Comparison of ENCODE assay signal across 8 mouse cellular contexts in the genomic region with DNA sequence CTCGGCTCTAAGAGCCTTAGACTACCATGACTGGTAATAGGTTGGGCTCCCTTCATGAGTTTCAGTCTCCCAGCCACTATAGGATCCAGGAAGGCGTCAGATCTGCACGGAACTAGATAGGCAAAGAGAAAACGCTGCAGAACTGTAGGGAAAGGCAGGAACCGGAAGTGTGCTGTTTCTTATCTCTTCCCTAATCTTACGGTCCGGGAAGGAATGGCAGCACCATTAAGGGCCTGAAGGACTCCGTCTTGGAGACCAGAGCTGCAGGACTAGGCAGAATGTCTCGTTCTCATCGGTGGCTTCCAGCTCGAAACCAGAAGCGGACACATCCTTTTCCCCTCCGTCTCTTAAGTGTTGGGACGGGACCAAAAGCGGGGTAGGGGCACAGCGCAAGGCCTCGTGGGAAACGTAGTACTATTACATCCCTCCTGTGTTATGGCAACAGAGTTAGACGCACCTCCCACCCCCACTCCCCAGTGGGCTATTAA. TPM values are rescaled to one million over a fixed set of nuclear protein-coding genes. Genes with fewer than 3 reads are reported as not detected.
DNase-seq lines count a peak whose midpoint lies in the region; ATAC-seq lines count a peak whose summit lies in the region.

No protein-coding gene starts in this region.

- peak overlapping the region; percentile 66 for H3K4me2 ChIP-seq in heart, embryonic 15.5 days
- H3K4me2 ChIP-seq in liver, embryonic 13.5 days = peak overlapping the region; percentile 85

- peak overlapping the region; percentile 88 for H3K27ac ChIP-seq in forebrain, embryonic 10.5 days
- peak overlapping the region; percentile 87 for H3K27ac ChIP-seq in heart, embryonic 15.5 days
- peak overlapping the region; percentile 91 for H3K27ac ChIP-seq in liver, embryonic 13.5 days

- DNase-seq in B cell, adult 2 months = peak; percentile 34 to 37
- peak; percentile 66 for DNase-seq in c-Kit-negative CD71-positive TER-119-positive erythroid progenitor cells, embryonic 14.5 days (ENCODE audit: low read depth, low spot score)
- DNase-seq in forebrain, embryonic 10.5 days (ENCODE audit: extremely low spot score, low spot score) = peak; percentile 49
- peak; percentile 73 for DNase-seq in kidney, postnatal 10 days
- DNase-seq in liver, embryonic 13.5 days = peak; percentile 60
- DNase-seq in naive thymus-derived CD4-positive, alpha-beta T cell, adult 2 months (ENCODE audit: low read depth) = peak; percentile 68
- DNase-seq in spleen, postnatal 4 days (ENCODE audit: low spot score in 2 of 2) = peak; percentile 39 to 72

- H3K27me3 ChIP-seq in forebrain, embryonic 10.5 days (ENCODE audit: poor library complexity, severe bottlenecking) = no peaks in the 10 kb centered on the region
- no peaks in the 10 kb centered on the region for H3K27me3 ChIP-seq in heart, embryonic 15.5 days
- no peaks in the 10 kb centered on the region for H3K27me3 ChIP-seq in liver, embryonic 13.5 days

- H3K4me1 ChIP-seq in forebrain, embryonic 10.5 days = peaks cover 12% of the 10 kb centered on the region
- peaks cover 9% of the 10 kb centered on the region for H3K4me1 ChIP-seq in heart, embryonic 15.5 days (replicated peaks)
- H3K4me1 ChIP-seq in liver, embryonic 13.5 days (replicated peaks) = peaks cover 13% of the 10 kb centered on the region

- WGBS in forebrain, embryonic 10.5 days = 8% methylated on average over 19 of the region's 19 CpGs
- WGBS in heart, embryonic 15.5 days = under 1% methylated on average over 19 of the region's 19 CpGs
- 1% methylated on average over 19 of the region's 19 CpGs for WGBS in liver, embryonic 13.5 days (ENCODE audit: insufficient replicate concordance)

- peak overlapping the region; percentile 48 for H3K9ac ChIP-seq in heart, embryonic 15.5 days
- peak overlapping the region; percentile 77 for H3K9ac ChIP-seq in liver, embryonic 13.5 days

- peak; percentile 81 for ATAC-seq in heart, embryonic 15.5 days (replicated peaks; ENCODE audit: insufficient number of reproducible peaks, insufficient read depth, low FRiP score, low read depth)
- ATAC-seq in liver, embryonic 13.5 days (ENCODE audit: low read depth) = peak; percentile 84

- H3K4me3 ChIP-seq in forebrain, embryonic 10.5 days = peak overlapping the region; percentile 56
- peak overlapping the region; percentile 56 for H3K4me3 ChIP-seq in heart, embryonic 15.5 days
- peak overlapping the region; percentile 69 for H3K4me3 ChIP-seq in liver, embryonic 13.5 days (replicated peaks)

- no peaks in the 10 kb centered on the region for H3K9me3 ChIP-seq in forebrain, embryonic 10.5 days
- H3K9me3 ChIP-seq in heart, embryonic 15.5 days (replicated peaks) = no peaks in the 10 kb centered on the region
- no peaks in the 10 kb centered on the region for H3K9me3 ChIP-seq in liver, embryonic 13.5 days (replicated peaks)

- peaks cover 43% of the 10 kb centered on the region for H3K36me3 ChIP-seq in forebrain, embryonic 10.5 days (replicated peaks)
- H3K36me3 ChIP-seq in heart, embryonic 15.5 days = peaks cover 36% of the 10 kb centered on the region
- H3K36me3 ChIP-seq in liver, embryonic 13.5 days = peaks cover 35% of the 10 kb centered on the region

RNA-seq across cellular contexts. Expression of gene Rps5, which starts 11.9 kb away (rescaled TPM):
- 1,023 and 1,050 TPM in 2 replicates for polyA plus RNA-seq in forebrain, embryonic 10.5 days (2016; fragmentation: Nextera tagmentation; extraction: Ambion mirVana)
- polyA plus RNA-seq in heart, embryonic 15.5 days (2015; fragmentation: Nextera tagmentation; extraction: Ambion mirVana) = 453 and 535 TPM in 2 replicates
- polyA plus RNA-seq in liver, embryonic 13.5 days (2015; fragmentation: Nextera tagmentation; extraction: Ambion mirVana) = 724 and 893 TPM in 2 replicates

RNA-seq across cellular contexts. Expression of gene Zscan22, which starts 12.6 kb away (rescaled TPM):
- 18.5 and 19.8 TPM in 2 replicates for polyA plus RNA-seq in forebrain, embryonic 10.5 days (2016; fragmentation: Nextera tagmentation; extraction: Ambion mirVana)
- polyA plus RNA-seq in heart, embryonic 15.5 days (2015; fragmentation: Nextera tagmentation; extraction: Ambion mirVana) = 9.5 and 11.2 TPM in 2 replicates
- 4.6 and 5.5 TPM in 2 replicates for polyA plus RNA-seq in liver, embryonic 13.5 days (2015; fragmentation: Nextera tagmentation; extraction: Ambion mirVana)

RNA-seq across cellular contexts. Expression of gene Rnf225, which starts 17.0 kb away (rescaled TPM):
- 0.55 and 1.0 TPM in 2 replicates for polyA plus RNA-seq in forebrain, embryonic 10.5 days (2016; fragmentation: Nextera tagmentation; extraction: Ambion mirVana)
- polyA plus RNA-seq in heart, embryonic 15.5 days (2015; fragmentation: Nextera tagmentation; extraction: Ambion mirVana) = 0.47 and 0.49 TPM in 2 replicates
- polyA plus RNA-seq in liver, embryonic 13.5 days (2015; fragmentation: Nextera tagmentation; extraction: Ambion mirVana) = 0.16 and 0.24 TPM in 2 replicates

RNA-seq across cellular contexts. Expression of gene Zfp128, which starts 29.2 kb away (rescaled TPM):
- polyA plus RNA-seq in forebrain, embryonic 10.5 days (2016; fragmentation: Nextera tagmentation; extraction: Ambion mirVana) = 4.4 and 5.1 TPM in 2 replicates
- 2.9 and 3.3 TPM in 2 replicates for polyA plus RNA-seq in heart, embryonic 15.5 days (2015; fragmentation: Nextera tagmentation; extraction: Ambion mirVana)
- 0.66 TPM in 2 replicates for polyA plus RNA-seq in liver, embryonic 13.5 days (2015; fragmentation: Nextera tagmentation; extraction: Ambion mirVana)

RNA-seq across cellular contexts. Expression of gene Zfp324, which starts 55.4 kb away (rescaled TPM):
- polyA plus RNA-seq in forebrain, embryonic 10.5 days (2016; fragmentation: Nextera tagmentation; extraction: Ambion mirVana) = 10.5 and 11.1 TPM in 2 replicates
- 5.2 and 7.5 TPM in 2 replicates for polyA plus RNA-seq in heart, embryonic 15.5 days (2015; fragmentation: Nextera tagmentation; extraction: Ambion mirVana)
- 3.3 and 3.6 TPM in 2 replicates for polyA plus RNA-seq in liver, embryonic 13.5 days (2015; fragmentation: Nextera tagmentation; extraction: Ambion mirVana)

Comparison
In these comparisons a context has a peak if more than half of its experiments do, and no peak if none do; other contexts are left out.
1. Peak in every context shown above with its lines: DNase-seq, ATAC-seq, H3K4me3 ChIP-seq and H3K27ac ChIP-seq.